Mouse (Mus musculus) CH12.LX (cell line): ENCODE measurements around the gene Wdcp. TPM values are rescaled to one million over a fixed set of nuclear protein-coding genes. Genes with fewer than 3 reads are reported as not detected.

ENCODE experiments used
- DNase-seq: peaks from one replicate; pipeline ENCODE4 v3.0.0-alpha.2; 2013; ENCODE audit errors: extremely low read depth
- H3K27ac ChIP-seq: 2 replicates; pipeline ENCODE4 v1.5.1; 2012; ENCODE audit warnings: low read depth, mild to moderate bottlenecking, control low read depth, moderate library complexity; ENCODE audit not compliant: insufficient read depth
- H3K27me3 ChIP-seq: replicated peaks from 2 replicates; pipeline ENCODE3; 2012; ENCODE audit warnings: inconsistent platforms
- H3K36me3 ChIP-seq, 2 experiments: replicated peaks in 1 of 2; 2 replicates each; pipeline versions ENCODE3 to v1.6.1; 2012; ENCODE audit warnings: inconsistent platforms in 1 of 2, low read length in 1 of 2, mild to moderate bottlenecking in 1 of 2, mixed read lengths in 1 of 2, moderate library complexity in 1 of 2; ENCODE audit not compliant: control insufficient read depth in 1 of 2, insufficient read depth in 1 of 2
- H3K4me1 ChIP-seq, 2 experiments: 2 replicates each; pipeline ENCODE4 v1.6.1; 2012; ENCODE audit warnings: inconsistent platforms in 1 of 2, moderate library complexity in 1 of 2; ENCODE audit not compliant: insufficient read depth in 2 of 2, control insufficient read depth in 1 of 2
- H3K4me2 ChIP-seq: 2 replicates; pipeline ENCODE4 v1.6.1; 2012; ENCODE audit warnings: low read depth, mild to moderate bottlenecking, control low read depth; ENCODE audit not compliant: poor library complexity, insufficient read depth, severe bottlenecking
- H3K4me3 ChIP-seq, 3 experiments: fragments of 150-350 bp in 1 of 3; sonication (generic) in 1 of 3; replicated peaks in 1 of 3; 2 replicates each; pipeline versions ENCODE3 to v1.5.1; 2011 to 2012; ENCODE audit warnings: low read depth in 2 of 3, low read length in 2 of 3, mild to moderate bottlenecking in 2 of 3, moderate library complexity in 2 of 3, control low read depth in 1 of 3, improper control_type of control experiment in 1 of 3, inconsistent platforms in 1 of 3, mixed read lengths in 1 of 3; ENCODE audit not compliant: poor library complexity in 1 of 3
- H3K79me2 ChIP-seq: replicated peaks from 2 replicates; pipeline ENCODE4 v1.6.1; 2012; ENCODE audit warnings: mild to moderate bottlenecking, moderate library complexity; ENCODE audit not compliant: control insufficient read depth, poor library complexity, insufficient read depth, severe bottlenecking; ENCODE audit errors: extremely low read depth
- H3K9ac ChIP-seq: 2 replicates; pipeline ENCODE4 v1.6.1; 2012; ENCODE audit warnings: low read depth, mild to moderate bottlenecking, control low read depth, moderate library complexity; ENCODE audit not compliant: insufficient read depth
- H3K9me3 ChIP-seq: replicated peaks from 2 replicates; pipeline ENCODE3; 2012; ENCODE audit warnings: low read length, inconsistent platforms, mixed read lengths
- CHD2 ChIP-seq: IDR thresholded peaks from 2 replicates; pipeline ENCODE4 v1.6.1; 2011; ENCODE audit warnings: low read length, improper control_type of control experiment
- CTCF ChIP-seq, 2 experiments: IDR thresholded peaks in 1 of 2; conservative IDR thresholded peaks in 1 of 2; 2 replicates each; pipeline ENCODE4 v1.5.1; 2011 to 2012; ENCODE audit warnings: low read depth in 2 of 2, low read length in 2 of 2, improper control_type of control experiment in 1 of 2, inconsistent platforms in 1 of 2, mild to moderate bottlenecking in 1 of 2, moderate library complexity in 1 of 2
- EP300 ChIP-seq: IDR thresholded peaks from 2 replicates; pipeline ENCODE4 v1.6.1; 2011; ENCODE audit warnings: low read length, improper control_type of control experiment
- ETS1 ChIP-seq: conservative IDR thresholded peaks from 2 replicates; pipeline ENCODE4 v1.6.1; 2012; ENCODE audit warnings: low read depth, mild to moderate bottlenecking, inconsistent platforms, low read length, improper control_type of control experiment, moderate library complexity
- GABPA ChIP-seq: IDR thresholded peaks from 2 replicates; pipeline ENCODE4 v1.6.1; 2012; ENCODE audit warnings: low read depth, low read length, improper control_type of control experiment, inconsistent platforms; ENCODE audit not compliant: insufficient replicate concordance
- MEF2A ChIP-seq: IDR thresholded peaks from 2 replicates; pipeline ENCODE4 v1.6.1; 2014; ENCODE audit warnings: low read depth, mild to moderate bottlenecking, inconsistent platforms, low read length, improper control_type of control experiment, borderline replicate concordance
- MXI1 ChIP-seq: IDR thresholded peaks from 2 replicates; pipeline ENCODE4 v1.6.1; 2011; ENCODE audit warnings: mild to moderate bottlenecking, low read depth, low read length, improper control_type of control experiment
- MYC ChIP-seq: IDR thresholded peaks from 2 replicates; pipeline ENCODE4 v1.6.1; 2011; ENCODE audit warnings: low read depth, mild to moderate bottlenecking, improper control_type of control experiment, low read length
- NELFE ChIP-seq: IDR thresholded peaks from 2 replicates; pipeline ENCODE4 v1.6.1; 2011; ENCODE audit warnings: low read depth, low read length, improper control_type of control experiment
- NRF1 ChIP-seq: IDR thresholded peaks from 2 replicates; pipeline ENCODE4 v1.6.1; 2014; ENCODE audit warnings: low read depth, mild to moderate bottlenecking, inconsistent platforms, low read length, improper control_type of control experiment, moderate library complexity
- POLR2AphosphoS2 ChIP-seq: IDR thresholded peaks from 2 replicates; pipeline ENCODE4 v1.6.1; 2011; ENCODE audit warnings: low read depth, low read length, improper control_type of control experiment
- RAD21 ChIP-seq: IDR thresholded peaks from 2 replicates; pipeline ENCODE4 v1.6.1; 2011; ENCODE audit warnings: low read depth, mild to moderate bottlenecking, low read length, improper control_type of control experiment, moderate library complexity
- SIN3A ChIP-seq: IDR thresholded peaks from 2 replicates; pipeline ENCODE4 v1.6.1; 2012; ENCODE audit warnings: low read length, improper control_type of control experiment, inconsistent platforms
- SMC3 ChIP-seq: IDR thresholded peaks from 2 replicates; pipeline ENCODE4 v1.6.1; 2011; ENCODE audit warnings: low read depth, low read length, improper control_type of control experiment
- TBP ChIP-seq: conservative IDR thresholded peaks from 2 replicates; pipeline ENCODE4 v1.6.1; 2011; ENCODE audit warnings: low read depth, low read length, improper control_type of control experiment
- UBTF ChIP-seq: IDR thresholded peaks from 2 replicates; pipeline ENCODE4 v1.6.1; 2012; ENCODE audit warnings: low read depth, mild to moderate bottlenecking, inconsistent platforms, low read length, improper control_type of control experiment, moderate library complexity
- dilution Hi-C: fragments of 300-500 bp; cut with MboI; formaldehyde crosslinking; loops from 2 replicates; pipeline ENCODE4 v1.14.3; 2020; ENCODE audit warnings: low sequenced_read_pairs; ENCODE audit not compliant: extremely low pct_unique_long_range_greater_than_20kb, extremely low pct_ligation_motif_present
- in situ Hi-C: fragments of 300-500 bp; cut with MboI; formaldehyde crosslinking; loops from 3 replicates; pipeline ENCODE4 v1.14.3; 2019; ENCODE audit warnings: low sequenced_read_pairs, low pct_ligation_motif_present, low pct_unique_long_range_greater_than_20kb, mixed read lengths
- polyA plus RNA-seq: library from polyadenylated mRNA; unstranded; fragments of >175 nt; gene quantifications from 2 replicates; pipeline ENCODE4 v1.2.1, GENCODE M21; 2012; ENCODE audit warnings: low read depth; ENCODE audit not compliant: insufficient read length
- total RNA-seq, 2 experiments: library from RNA; depleted of rRNA; stranded (reverse); fragments of 300-350 nt in 1 of 2; fragments of >200 nt in 1 of 2; gene quantifications; 2 replicates each; pipeline ENCODE4 v1.2.3; 2012 to 2014

Gene Wdcp
- total and polyA plus RNA-seq, 3 experiments: 8.9 to 31.3 (median 18.9) TPM

DNA sequence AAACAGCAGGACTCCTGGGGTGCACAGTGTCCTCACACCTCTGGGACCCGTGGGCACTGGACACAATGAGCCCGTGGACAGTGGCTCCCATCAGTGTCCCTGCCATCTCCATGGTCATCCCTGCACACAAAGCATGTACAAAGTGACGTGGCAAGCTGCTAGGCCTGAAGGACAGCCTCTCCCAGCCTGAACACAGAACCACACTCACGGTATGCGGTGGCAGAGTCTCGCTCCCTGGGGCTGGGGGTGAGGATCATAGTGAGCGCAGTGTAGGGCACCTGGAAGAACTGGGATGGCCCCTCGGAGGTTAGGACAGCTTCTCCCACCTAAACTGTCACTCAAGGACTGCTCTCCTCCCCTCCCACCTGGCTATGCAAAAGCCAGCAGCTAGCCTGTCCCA lies 25.8 kb downstream of the Wdcp start:
- H3K9ac ChIP-seq: no peak overlapping the region
- no peaks in the 10 kb centered on the region for H3K79me2 ChIP-seq
- H3K36me3 ChIP-seq: peaks cover 0 to 11% of the 10 kb centered on the region in 2 experiments
- TF ChIP-seq GABPA (no peak), CTCF (conservative IDR thresholded peaks at IDR 0.05 in 1 of 2, IDR thresholded peaks at IDR 0.05 in 1 of 2; ENCODE audit: low read depth in 2 of 2, low read length in 2 of 2) (no peak), MYC (no peak), NRF1 (no peak), POLR2AphosphoS2 (no peak), CHD2 (no peak), NELFE (no peak), SIN3A (no peak), EP300 (no peak), RAD21 (no peak), MEF2A (no peak), SMC3 (no peak), ETS1 (no peak), TBP (no peak), UBTF (no peak), MXI1 (no peak)
- TF ChIP-seq, all 38 proteins: peak for 0
- Histone ChIP-seq H3K4me3 (no peak overlapping the region), H3K27ac (no peak overlapping the region), H3K9me3 (no peaks in the 10 kb centered on the region), H3K27me3 (no peaks in the 10 kb centered on the region), H3K4me1 (peaks cover 0 to under 1% of the 10 kb centered on the region in 2 experiments; a peak in 1 of 4 replicates), H3K4me2 (no peak overlapping the region)
- in situ Hi-C loops (no loop called here), dilution Hi-C loops (no loop called here)
- DNase-seq: no peak

DNA sequence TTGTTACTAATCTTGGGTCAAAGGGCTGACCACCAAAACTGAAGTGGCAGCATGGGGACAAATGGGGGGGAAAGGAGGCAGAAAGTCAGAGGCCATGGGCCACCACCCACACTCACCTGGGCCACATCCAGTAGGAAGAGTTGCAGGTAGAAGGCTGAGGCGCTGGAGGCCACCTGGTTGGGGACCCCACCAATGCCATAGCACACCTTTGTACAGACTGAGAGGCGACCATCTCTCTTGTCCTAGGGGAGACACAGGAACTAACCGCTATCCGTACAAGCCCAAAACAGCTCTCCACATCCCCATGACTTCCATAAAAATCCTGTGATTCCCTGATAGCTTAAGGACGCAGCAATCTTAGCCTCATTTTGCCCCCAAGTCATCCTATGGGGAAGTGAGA lies 28.2 kb downstream of the Wdcp start:
- H3K27me3 ChIP-seq: no peaks in the 10 kb centered on the region
- H3K9ac ChIP-seq: no peak overlapping the region
- dilution Hi-C loops (no loop called here), in situ Hi-C loops (no loop called here)
- no peak for DNase-seq
- H3K36me3 ChIP-seq: peaks cover 0 to 2% of the 10 kb centered on the region in 2 experiments
- peaks cover 0 to 3% of the 10 kb centered on the region in 2 experiments; a peak in 1 of 4 replicates for H3K4me1 ChIP-seq
- TF ChIP-seq CTCF (conservative IDR thresholded peaks at IDR 0.05 in 1 of 2, IDR thresholded peaks at IDR 0.05 in 1 of 2; ENCODE audit: low read depth in 2 of 2, low read length in 2 of 2) (no peak), NRF1 (no peak)
- no peak overlapping the region for H3K4me2 ChIP-seq
- H3K4me3 ChIP-seq: no peak overlapping the region
- H3K27ac ChIP-seq: no peak overlapping the region
- H3K79me2 ChIP-seq: no peaks in the 10 kb centered on the region
- no peaks in the 10 kb centered on the region for H3K9me3 ChIP-seq
